Mouse (Mus musculus): ENCODE measurements around the gene Rbms1. TPM values are rescaled to one million over a fixed set of nuclear protein-coding genes. Genes with fewer than 3 reads are reported as not detected.

Gene Rbms1
- polyA plus RNA-seq, 1 experiment from 2014 or later: 77.3 TPM

- DNase-seq (ENCODE audit: low read depth, low spot score) (no peak), ATAC-seq (no peak)
- ChIA-PET CTCF (interaction anchor here (1.5 kb wide), 1 partner anchor 17 kb away, joined by 4 read pairs; no protein-coding TSS in a partner anchor), POLR2A (no interaction called here)
- H3K27me3 ChIP-seq: no peaks in the 10 kb centered on the region
- in situ Hi-C loops (cut with MboI; ENCODE audit: low pct_unique_long_range_greater_than_20kb): no loop called here
- TF ChIP-seq CTCF (IDR thresholded peaks at IDR 0.05): no peak
Observed at GRCm38 (mm10) chr2:60851898-60852297, 111.1 kb downstream of the Rbms1 start.

GRCm38 (mm10) chr2:60851057-60851718 is 111.8 kb downstream of the Rbms1 start:
- ChIA-PET POLR2A (no interaction called here), CTCF (interaction anchor here (1.3 to 1.5 kb wide), 2 partner anchors 10 to 16 kb away, joined by 3 to 4 read pairs; no protein-coding TSS in a partner anchor)
- in situ Hi-C loops (cut with MboI; ENCODE audit: low pct_unique_long_range_greater_than_20kb): no loop called here
- no peak for TF ChIP-seq CTCF (IDR thresholded peaks at IDR 0.05)
- no peaks in the 10 kb centered on the region for H3K27me3 ChIP-seq
- DNase-seq (ENCODE audit: low read depth, low spot score) (no peak), ATAC-seq (no peak)

DNA sequence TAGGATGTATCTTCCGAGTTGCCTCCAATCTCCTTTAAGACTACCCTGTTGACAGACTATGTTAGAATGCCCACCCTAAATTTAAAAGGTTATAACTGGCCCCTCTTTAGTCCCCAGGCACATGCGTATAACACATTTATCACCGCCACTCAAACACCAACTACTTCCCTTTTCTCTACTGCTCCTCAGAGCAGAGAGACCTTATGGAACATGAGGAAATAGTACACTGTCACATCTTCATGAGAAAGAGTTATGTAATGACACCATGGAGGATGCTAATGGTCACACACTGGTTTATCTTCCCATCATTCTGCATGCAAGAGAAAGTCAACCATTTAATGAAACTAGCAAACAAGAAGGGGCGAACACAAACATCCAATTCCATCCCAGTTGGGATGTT is 114.5 kb downstream of the Rbms1 start:
- no peak for ATAC-seq
- ChIA-PET CTCF (no interaction called here), POLR2A (interaction anchor here (1.5 kb wide), 1 partner anchor 13 kb away, joined by 4 read pairs; no protein-coding TSS in a partner anchor)
- in situ Hi-C loops (cut with MboI; ENCODE audit: low pct_unique_long_range_greater_than_20kb): no loop called here
- no peak for DNase-seq (ENCODE audit: low read depth, low spot score)
- TF ChIP-seq CTCF (IDR thresholded peaks at IDR 0.05): no peak
- no peaks in the 10 kb centered on the region for H3K27me3 ChIP-seq

DNA sequence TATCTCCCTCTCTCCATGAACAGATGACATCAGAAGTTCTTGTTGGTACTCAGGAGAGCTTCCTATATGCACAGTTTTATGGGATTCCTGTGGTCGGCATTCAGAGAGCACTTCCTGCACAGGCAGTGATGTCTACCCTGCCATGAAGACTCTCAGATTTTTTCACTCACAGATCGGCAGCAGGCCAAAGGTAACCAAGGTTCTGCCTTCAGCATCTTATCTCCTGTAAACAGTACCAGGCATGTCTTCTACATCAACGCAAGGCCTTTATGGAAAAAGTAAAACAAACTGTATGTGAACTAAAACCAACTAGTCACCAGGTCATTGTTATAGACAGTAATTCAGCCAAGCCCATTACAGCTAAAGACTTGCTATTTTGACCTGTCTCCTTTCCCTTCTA is 115.0 kb downstream of the Rbms1 start:
- in situ Hi-C loops (cut with MboI; ENCODE audit: low pct_unique_long_range_greater_than_20kb): no loop called here
- ChIA-PET POLR2A (interaction anchor here (1.5 kb wide), 1 partner anchor 14 kb away, joined by 4 read pairs; no protein-coding TSS in a partner anchor), CTCF (no interaction called here)
- ATAC-seq: no peak
- TF ChIP-seq CTCF (IDR thresholded peaks at IDR 0.05): no peak
- no peaks in the 10 kb centered on the region for H3K27me3 ChIP-seq
- no peak for DNase-seq (ENCODE audit: low read depth, low spot score)

- ChIA-PET POLR2A (interaction anchor here (0.5 to 0.6 kb wide), 2 partner anchors 147 to 722 kb away, joined by 3 to 4 read pairs; no protein-coding TSS in a partner anchor), CTCF (no interaction called here)
- DNase-seq (ENCODE audit: low read depth, low spot score): no peak
- ATAC-seq: no peak
- in situ Hi-C loops (cut with MboI; ENCODE audit: low pct_unique_long_range_greater_than_20kb): no loop called here
- no peak for TF ChIP-seq CTCF (IDR thresholded peaks at IDR 0.05)
- H3K27me3 ChIP-seq: no peaks in the 10 kb centered on the region
Observed at GRCm38 (mm10) chr2:60845316-60845894, 117.6 kb downstream of the Rbms1 start.

GRCm38 (mm10) chr2:60844259-60844658 is 118.7 kb downstream of the Rbms1 start:
- DNase-seq (ENCODE audit: low read depth, low spot score) (no peak), ATAC-seq (no peak)
- TF ChIP-seq CTCF (IDR thresholded peaks at IDR 0.05): no peak
- CTCF ChIA-PET: no interaction called here
- in situ Hi-C loops (cut with MboI; ENCODE audit: low pct_unique_long_range_greater_than_20kb): no loop called here
- POLR2A ChIA-PET: no interaction called here
- H3K27me3 ChIP-seq: no peaks in the 10 kb centered on the region

DNA sequence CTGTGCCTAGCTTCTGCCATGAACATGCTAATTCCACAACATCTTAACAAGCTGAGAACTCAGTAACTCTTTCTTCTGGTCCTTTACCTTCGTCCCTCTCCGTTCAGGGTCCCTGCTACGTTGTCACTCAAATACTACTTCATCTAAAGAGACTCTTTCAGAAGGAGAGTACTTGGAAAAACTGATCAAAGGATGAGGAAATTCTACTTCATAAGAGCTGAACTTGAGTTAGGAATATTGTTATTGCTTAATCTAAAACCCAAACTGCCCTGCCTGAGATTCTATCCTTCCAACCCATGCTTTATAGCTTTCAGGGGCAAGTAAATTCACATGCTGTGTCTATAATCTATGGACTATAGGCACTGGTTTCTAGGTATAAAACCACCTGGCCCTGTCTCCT is 119.4 kb downstream of the Rbms1 start:
- no peaks in the 10 kb centered on the region for H3K27me3 ChIP-seq
- DNase-seq (ENCODE audit: low read depth, low spot score): no peak
- ChIA-PET POLR2A (interaction anchor here (1.3 kb wide), 1 partner anchor 12 kb away, joined by 4 read pairs; no protein-coding TSS in a partner anchor), CTCF (interaction anchor here (0.9 kb wide), 1 partner anchor 13 kb away, joined by 3 read pairs; no protein-coding TSS in a partner anchor)
- no peak for TF ChIP-seq CTCF (IDR thresholded peaks at IDR 0.05)
- no peak for ATAC-seq
- in situ Hi-C loops (cut with MboI; ENCODE audit: low pct_unique_long_range_greater_than_20kb): no loop called here

- no peak for TF ChIP-seq CTCF (IDR thresholded peaks at IDR 0.05)
- no peak for ATAC-seq
- in situ Hi-C loops (cut with MboI; ENCODE audit: low pct_unique_long_range_greater_than_20kb): no loop called here
- CTCF ChIA-PET: interaction anchor here (0.9 kb wide), 1 partner anchor 12 kb away, joined by 3 read pairs; no protein-coding TSS in a partner anchor
- POLR2A ChIA-PET: interaction anchor here (1.3 kb wide), 1 partner anchor 11 kb away, joined by 4 read pairs; no protein-coding TSS in a partner anchor
- H3K27me3 ChIP-seq: no peaks in the 10 kb centered on the region
- no peak for DNase-seq (ENCODE audit: low read depth, low spot score)
Observed at GRCm38 (mm10) chr2:60842976-60843375, 120.0 kb downstream of the Rbms1 start.

DNA sequence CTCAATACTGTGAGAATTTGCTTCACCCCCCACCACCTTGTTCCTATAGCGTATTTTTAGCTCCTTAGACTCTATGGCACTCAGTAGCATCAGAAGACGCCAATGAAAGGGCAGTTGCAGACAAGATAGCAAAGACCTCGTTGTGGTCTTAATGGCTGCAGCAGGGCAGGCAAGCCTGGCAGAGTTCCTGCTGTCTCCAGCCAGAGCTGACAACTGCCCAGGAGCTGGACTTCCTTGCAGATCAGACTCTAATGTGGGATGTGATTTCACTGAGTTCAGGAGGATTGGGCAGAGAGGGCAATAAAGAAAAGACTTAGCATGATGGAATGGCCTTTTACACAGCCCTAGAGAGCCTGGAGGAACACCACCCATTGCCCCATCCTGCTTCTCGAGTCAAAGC is 122.1 kb downstream of the Rbms1 start:
- ChIA-PET CTCF (interaction anchor here (0.9 to 1.6 kb wide), 3 partner anchors 10 to 123 kb away, joined by 3 read pairs; no protein-coding TSS in a partner anchor), POLR2A (interaction anchor here (0.6 kb wide), 1 partner anchor 400 kb away, joined by 3 read pairs; no protein-coding TSS in a partner anchor)
- ATAC-seq: no peak
- TF ChIP-seq CTCF (IDR thresholded peaks at IDR 0.05): no peak
- DNase-seq (ENCODE audit: low read depth, low spot score): no peak
- in situ Hi-C loops (cut with MboI; ENCODE audit: low pct_unique_long_range_greater_than_20kb): no loop called here
- H3K27me3 ChIP-seq: no peaks in the 10 kb centered on the region

- ATAC-seq (no peak), DNase-seq (ENCODE audit: low read depth, low spot score) (no peak)
- no peak for TF ChIP-seq CTCF (IDR thresholded peaks at IDR 0.05)
- ChIA-PET CTCF (interaction anchor here (0.8 to 1.7 kb wide), 2 partner anchors 9 to 24 kb away, joined by 4 read pairs; no protein-coding TSS in a partner anchor), POLR2A (no interaction called here)
- in situ Hi-C loops (cut with MboI; ENCODE audit: low pct_unique_long_range_greater_than_20kb): no loop called here
- H3K27me3 ChIP-seq: no peaks in the 10 kb centered on the region
Observed at GRCm38 (mm10) chr2:60839498-60839897, 123.5 kb downstream of the Rbms1 start.

GRCm38 (mm10) chr2:60838856-60839255 is 124.1 kb downstream of the Rbms1 start:
- DNase-seq (ENCODE audit: low read depth, low spot score) (no peak), ATAC-seq (no peak)
- in situ Hi-C loops (cut with MboI; ENCODE audit: low pct_unique_long_range_greater_than_20kb): no loop called here
- POLR2A ChIA-PET: no interaction called here
- no peak for TF ChIP-seq CTCF (IDR thresholded peaks at IDR 0.05)
- CTCF ChIA-PET: interaction anchor here (1.7 kb wide), 1 partner anchor 8 kb away, joined by 4 read pairs; no protein-coding TSS in a partner anchor
- no peaks in the 10 kb centered on the region for H3K27me3 ChIP-seq
